Mouse (Mus musculus) megakaryocyte progenitor cell, adult 5-6 weeks (primary cell): ENCODE data around the gene Dennd2c. TPM values are rescaled to one million over a fixed set of nuclear protein-coding genes. Genes with fewer than 3 reads are reported as not detected.
A peak's percentile ranks its signal among the peaks of the same experiment; 100 is the strongest.

Experiments used
- ATAC-seq: replicated peaks from 2 replicates; pipeline ENCODE4 v1.8.0; 2016; ENCODE audit warnings: mild to moderate bottlenecking, moderate TSS enrichment, inconsistent platforms; ENCODE audit not compliant: poor library complexity
- total RNA-seq, 2 experiments: library from RNA; stranded (forward) in 1 of 2; stranded (reverse) in 1 of 2; fragments of 157-497, 149-512 nt in 1 of 2; fragments of 200-1000 nt in 1 of 2; gene quantifications; 2 replicates each; pipeline versions ENCODE4 v1.2.3 to v1.2.4; 2015 to 2017

Gene Dennd2c
- total RNA-seq, 2 experiments from 2014 or later = 0.54 to 1.4 TPM

DNA sequence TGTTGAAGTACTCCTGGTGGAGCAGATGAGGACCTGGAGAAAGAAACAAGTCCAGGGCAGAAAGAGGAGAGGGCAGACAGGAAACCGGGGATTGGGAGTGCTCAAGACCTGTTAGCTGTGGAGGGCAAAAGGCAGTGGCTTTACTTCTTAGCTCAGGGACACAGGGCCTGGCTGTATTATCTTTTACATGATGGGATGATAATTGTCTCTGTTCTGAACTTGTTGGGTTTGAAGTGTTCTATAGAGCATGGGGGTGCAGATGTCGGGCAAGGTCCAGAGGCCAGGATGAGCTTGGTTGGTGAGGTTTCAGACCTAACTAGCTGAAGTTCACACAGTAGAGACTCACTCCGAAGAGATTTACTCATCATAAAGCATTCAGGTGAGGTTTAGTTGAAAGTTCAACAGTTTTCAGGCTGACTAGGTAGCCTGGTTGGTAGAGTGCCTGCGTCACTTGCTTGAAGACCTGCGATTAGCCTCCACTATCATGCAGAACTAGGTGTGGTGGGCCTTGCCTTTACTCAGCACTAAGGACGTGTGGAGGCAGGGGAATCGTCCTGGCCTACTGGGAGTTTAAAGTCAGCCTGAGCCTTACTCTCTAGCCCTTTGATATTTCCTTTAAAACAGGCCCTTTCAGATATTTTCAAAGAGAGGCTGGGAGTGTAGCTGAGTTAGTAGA is 5.3 kb downstream of the Dennd2c start:
- ATAC-seq = no peak

DNA sequence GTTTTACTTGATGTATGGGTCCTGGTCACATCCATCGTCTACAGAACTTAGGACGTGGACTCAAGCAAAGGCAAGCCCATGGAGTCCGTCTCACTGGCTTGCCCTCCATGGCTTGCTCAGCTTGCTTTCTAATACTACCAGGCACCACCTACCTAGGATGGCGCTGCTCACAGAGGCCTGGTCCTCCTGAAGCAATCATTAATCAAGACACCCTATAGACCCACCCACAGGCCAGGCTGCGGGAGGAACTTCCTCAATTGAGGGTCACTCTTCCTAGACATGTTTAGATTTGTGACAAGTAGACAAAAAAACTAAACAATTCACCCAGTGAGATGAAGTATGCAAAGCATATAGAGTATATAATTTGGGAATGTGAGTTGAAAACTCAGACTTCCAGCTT is 9.8 kb downstream of the Dennd2c start:
- peak; percentile 81 for ATAC-seq

DNA sequence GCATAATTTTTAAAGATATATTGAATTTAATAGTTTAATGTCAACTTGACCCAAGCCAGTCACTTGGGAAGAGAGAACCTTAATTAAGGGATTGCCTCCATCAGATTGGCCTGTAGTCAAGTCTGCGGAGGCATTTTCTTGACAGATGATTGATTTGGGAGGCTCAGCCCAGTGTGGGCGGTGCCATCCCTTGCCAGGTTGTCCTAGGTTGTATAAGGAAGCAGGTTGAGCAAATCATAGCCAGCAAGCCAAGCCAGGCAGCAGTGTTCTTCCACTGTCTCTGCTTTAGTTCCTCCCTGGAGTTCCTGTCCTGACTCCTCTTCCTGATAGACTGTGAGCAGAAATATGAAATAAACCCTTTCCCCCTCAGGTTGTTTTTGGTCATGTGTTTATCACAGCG is 21.2 kb downstream of the Dennd2c start:
- ATAC-seq = no peak

DNA sequence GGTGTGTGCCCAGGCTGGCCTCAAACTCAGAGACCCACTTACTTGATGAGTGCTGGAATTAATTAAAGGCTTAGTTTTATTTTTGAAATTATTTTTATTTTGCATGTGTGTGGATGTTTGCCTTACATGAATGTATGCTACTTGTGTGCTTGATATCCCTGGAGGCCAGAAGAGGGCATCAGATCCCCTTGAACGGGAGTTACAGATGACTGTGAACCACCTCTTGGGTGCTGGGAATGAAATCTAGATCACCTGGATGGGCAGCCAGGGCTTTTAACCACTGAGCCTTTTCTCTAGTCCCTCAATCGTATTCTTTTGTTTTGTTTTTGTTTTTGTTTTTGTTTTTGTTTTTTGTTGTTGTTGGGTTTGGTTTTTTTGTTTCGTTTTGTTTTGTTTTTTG is 23.7 kb downstream of the Dennd2c start:
- no peak for ATAC-seq

DNA sequence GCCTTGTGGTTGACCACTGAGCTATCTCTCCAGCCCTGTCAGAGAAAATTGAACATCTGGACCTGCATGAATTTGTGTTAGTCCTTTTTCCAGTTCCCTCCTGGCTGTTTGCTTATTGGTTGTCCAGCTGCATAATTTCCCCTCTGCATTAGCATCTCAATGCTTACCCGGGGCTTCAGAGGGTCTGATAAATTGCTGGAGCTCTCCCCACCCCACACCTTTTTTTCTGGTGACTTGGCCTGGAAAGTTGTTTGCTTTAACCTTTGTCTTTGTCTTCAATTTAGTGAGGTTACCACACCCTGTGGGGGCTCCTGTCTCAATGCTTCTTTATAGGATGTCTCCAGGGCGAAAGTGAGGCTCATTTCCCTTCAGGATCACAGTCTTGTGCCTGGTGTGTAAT is 24.8 kb downstream of the Dennd2c start:
- ATAC-seq = no peak

DNA sequence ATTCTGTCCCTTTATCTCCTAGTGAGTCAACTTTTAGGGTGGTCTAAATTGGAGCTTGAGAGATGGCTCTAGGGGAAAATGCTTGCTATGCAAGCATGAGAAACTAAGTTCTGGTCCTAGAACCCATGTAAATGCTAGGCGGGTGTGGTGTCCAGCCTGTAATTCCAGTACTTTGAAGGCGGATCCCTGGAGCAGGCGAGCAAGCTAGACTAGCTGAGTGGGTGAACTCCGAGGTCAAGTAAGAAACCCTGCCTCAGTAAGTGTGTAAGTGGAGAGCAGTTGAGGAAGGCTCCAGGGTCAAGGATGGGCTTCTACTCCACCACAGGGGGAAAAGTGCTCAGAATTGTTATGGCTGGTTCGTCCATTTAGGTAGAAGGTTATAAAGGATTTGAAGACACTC is 25.3 kb downstream of the Dennd2c start:
- ATAC-seq = no peak

DNA sequence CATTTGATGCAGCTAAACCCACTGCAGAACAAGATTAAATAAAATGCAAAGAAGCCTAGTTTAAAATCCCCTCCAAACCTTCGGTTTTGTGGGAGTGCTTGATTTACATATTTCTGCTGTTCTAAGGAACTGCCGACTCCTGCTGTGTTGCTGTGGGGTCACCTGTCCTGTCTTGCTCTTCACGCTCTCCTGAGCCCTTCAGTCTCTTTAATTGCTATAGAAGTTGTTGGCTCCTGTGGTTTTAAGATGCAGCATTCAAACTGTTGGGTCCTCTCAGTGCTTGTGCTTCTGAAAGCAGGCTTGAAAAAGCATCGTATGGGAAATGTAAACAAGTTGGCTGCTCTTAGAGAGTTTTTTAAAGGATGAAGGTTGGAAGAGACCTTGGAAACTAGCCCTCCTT is 25.8 kb downstream of the Dennd2c start:
- no peak for ATAC-seq

DNA sequence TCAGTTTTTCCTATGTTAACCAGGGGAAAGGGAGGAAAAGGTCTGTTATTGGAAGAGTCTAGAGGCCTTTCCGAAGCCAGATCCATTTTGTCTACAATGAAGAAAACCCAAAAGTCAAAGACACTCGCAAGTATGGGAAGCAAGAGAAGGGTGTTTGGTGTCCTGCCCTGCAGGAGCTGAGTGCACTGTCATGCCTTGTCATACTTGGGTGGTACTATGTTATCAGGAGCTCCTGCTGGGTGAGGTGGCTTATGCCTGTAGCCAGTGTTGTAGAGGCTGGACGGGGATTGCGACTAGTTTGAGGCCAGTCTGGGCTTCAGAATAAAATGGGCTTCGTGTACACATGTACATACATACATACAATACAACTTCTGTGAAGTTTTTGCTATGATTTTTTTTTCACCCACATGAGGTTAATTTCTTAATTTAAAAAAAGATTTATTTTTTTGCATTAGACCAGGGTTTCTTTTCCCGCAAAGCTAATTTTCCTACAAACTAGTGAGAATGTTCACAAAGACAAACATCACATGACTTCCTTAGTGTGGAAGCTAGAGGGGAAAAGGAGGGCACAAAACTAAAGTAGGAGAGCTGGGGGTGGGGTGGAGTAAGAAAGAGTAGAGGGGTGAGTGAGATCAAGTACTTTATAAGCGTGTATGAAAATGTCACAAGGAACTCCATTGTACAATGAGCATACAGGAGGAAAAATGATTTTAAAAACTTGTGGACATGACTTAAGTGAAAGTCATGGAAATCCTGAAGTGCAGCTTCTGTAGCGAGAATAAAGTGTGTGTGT is 27.2 kb downstream of the Dennd2c start:
- peak; percentile 90 for ATAC-seq

DNA sequence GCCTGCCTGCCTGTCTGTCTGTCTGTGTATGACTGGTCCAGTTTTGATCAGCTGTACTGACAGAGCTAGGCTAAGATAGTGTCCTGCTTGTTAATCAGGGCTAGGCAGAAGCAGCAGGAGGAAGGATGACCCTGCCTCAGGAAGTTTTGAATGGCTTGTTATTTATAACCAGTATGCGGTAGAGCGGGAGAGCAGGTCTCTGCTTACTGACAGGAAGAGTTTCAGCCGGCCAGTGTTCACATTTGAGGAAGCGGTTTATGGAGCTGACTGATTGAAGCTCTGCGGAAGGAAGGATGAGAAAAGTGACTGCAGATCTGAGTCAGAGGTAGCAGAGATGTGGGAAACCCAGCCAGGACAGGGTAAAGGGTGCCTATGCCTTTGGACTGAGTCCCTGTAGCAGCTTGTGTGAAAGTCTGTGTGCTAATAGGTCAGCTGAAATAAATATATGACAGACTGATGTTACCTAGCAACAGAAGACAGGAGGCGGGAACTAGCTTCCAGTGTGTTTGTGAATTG is 27.9 kb downstream of the Dennd2c start:
- peak; percentile 74 for ATAC-seq

DNA sequence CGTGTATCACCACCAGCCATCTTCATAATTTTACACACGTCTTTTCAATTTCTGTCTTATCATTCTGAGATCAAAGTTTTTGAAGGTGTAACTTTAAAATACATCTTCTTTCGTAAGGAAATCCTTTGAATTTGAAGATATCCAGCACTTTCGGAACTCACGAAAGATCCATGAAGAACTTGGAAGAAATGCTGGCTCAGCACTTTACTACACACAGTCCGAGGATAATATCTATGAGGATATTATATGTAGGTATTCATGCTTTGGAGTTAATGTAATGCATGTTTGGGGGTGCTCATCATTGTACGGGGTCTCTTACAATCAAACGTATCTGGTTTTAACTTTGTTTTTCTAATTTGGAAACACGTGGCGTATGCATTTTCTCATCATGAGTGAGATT is 30.7 kb downstream of the Dennd2c start:
- no peak for ATAC-seq

DNA sequence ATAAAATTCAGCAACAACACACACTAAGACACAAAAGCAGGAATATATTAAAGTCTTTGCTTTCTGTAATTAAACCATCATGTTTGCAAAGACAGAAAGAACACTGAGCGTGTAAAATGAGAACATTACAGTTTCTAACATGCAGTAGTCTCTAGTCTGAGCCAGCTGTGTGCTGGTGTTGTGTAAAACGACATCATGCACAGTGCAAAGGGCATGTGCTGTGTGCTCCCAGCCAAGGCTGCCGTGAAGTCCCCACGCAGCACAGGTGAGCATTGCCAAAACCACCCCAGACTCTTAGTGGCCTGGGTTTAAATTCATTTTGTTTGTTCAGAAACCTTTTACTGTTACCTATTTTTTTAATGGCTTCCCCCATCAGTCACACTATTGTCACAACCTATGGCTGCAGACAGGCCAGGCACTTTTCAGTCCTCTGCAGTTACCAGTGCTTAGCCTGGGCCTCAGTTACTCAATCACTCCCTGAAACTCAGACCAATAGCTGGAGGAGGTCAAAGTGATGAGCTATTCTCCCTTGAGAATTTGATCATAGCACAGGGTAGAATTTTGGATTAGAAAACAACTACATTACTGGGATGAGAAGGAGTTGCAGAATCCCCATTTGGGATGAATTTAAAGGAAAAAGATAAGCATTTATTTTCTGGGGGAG is 34.1 kb downstream of the Dennd2c start:
- ATAC-seq = no peak

DNA sequence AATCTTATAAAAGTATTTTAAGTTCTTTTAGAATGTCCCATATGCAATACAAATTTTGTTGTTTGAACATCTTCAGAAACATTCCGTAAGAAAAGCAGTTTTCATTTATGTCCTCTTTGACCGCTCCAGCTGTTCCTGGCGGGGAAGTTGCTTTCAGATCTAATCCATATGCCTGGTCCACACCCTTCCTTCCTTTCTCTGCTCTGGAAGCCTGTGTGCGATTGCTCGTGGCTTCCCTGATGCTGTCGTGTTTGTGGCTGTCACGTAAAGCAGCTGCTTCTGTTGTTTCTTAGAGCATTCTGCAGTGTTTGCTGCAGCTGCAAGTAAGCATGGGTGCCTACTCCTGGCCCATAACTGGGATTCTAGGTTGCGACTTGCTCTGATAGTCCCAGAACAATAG is 36.6 kb downstream of the Dennd2c start:
- no peak for ATAC-seq

DNA sequence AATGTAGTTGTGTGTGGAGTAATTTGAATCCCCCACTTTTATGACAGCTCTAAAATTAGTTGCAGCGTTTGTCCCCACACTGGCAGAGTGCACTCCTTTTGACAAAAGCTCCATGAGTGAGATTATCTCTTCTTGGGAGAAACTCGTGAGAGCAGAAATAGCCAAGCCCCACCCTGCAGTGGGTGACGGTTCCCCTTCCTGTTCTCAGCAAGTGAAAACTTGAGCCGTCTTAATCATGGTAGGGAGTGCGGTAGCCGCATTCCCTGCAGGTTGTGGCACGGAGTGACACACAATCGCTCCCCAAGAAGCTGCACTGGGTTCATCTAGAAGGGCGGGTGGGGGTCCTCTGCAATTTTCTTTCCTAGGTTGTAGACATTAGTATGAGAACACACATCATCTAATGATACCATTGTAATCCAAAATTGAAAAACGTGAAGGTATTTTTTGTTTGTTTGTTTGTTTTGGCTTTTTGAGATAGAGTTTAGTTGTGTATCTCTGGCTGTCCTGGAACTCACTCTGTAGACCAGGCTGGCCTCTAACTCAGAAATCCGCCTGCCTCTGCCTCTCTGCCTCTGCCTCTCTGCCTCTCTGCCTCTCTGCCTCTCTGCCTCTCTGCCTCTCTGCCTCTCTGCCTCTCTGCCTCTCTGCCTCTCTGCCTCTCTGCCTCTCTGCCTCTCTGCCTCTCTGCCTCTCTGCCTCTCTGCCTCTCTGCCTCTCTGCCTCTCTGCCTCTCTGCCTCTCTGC is 37.9 kb downstream of the Dennd2c start:
- ATAC-seq = peak; percentile 85

DNA sequence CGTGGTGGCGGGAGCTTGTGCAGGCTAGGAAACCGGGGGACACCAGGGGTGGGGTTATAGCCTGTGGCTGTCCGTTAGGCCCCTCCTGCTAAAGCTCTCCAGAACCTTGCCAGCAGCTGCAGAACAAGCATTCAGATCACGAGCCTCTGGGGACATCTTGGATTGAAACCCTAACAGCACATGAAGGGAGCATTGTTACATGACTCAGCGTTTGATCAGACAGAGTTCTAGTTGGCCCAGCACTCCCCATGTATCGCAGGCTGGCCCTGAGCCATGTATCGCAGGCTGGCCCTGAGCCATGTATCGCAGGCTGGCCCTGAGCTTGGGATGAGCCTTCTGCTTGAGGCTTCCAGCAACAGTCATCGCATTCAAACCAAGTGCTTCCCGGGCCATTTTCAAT is 38.9 kb downstream of the Dennd2c start:
- peak; percentile 68 for ATAC-seq

DNA sequence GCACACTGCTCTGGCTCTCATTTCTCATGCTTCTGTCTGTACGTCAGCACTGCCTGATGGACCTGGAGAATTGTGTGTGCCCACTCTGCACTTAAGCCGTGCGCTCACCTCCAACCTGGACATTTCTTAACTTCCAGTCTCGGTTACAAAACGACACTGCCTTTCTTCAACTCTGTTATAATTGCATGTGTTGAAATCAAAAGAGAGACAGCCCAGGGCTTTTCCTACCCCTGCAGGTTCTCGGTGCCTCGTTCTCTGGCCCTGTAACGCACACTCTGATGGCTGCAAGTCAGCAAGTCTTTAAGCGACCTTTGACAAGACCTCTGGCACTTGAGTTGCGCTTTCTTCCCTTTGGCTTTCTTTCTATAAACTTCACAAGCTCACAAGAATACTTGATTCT is 40.0 kb downstream of the Dennd2c start:
- 0 out of 2 replicates have a peak, but pooled peaks have one; percentile 8 for ATAC-seq

DNA sequence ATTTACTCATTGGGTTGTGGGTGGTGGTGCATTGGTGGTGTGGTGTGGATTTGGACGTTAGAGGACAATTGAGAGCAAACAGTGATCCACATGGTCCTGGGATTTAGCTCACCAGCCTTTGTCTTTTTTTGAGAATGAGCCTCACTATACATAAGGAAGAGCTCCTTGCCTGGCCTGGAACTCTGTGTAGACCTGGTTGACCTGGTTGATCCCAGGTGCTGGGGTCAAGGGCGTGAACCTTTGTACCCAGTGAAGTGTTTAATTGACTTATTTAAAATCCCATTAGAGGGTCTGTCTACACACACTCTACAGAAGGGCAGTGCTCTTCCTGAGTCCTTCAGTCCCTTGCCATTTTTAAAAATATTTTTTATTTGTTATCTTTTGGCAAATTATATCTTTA is 42.9 kb downstream of the Dennd2c start:
- ATAC-seq = no peak

DNA sequence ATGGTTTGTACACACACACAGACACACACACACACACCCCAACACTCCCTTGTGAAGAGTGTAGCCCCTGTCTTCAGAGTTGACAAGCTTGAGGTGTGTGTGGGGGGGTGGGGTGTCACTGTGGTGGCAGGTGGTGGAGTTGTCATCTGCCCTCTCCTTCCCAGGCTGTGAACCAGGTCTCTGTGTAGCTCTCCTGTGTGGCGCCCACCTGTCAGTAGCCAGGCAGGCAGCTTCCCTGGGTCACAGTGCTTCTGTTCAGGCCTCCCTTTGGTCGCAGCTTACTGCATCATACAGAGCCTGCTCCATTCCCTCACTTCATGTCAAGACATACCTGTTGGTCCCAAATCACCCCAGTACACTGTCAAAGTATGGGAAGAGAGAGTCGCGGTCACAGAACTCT is 43.4 kb downstream of the Dennd2c start:
- no peak for ATAC-seq

DNA sequence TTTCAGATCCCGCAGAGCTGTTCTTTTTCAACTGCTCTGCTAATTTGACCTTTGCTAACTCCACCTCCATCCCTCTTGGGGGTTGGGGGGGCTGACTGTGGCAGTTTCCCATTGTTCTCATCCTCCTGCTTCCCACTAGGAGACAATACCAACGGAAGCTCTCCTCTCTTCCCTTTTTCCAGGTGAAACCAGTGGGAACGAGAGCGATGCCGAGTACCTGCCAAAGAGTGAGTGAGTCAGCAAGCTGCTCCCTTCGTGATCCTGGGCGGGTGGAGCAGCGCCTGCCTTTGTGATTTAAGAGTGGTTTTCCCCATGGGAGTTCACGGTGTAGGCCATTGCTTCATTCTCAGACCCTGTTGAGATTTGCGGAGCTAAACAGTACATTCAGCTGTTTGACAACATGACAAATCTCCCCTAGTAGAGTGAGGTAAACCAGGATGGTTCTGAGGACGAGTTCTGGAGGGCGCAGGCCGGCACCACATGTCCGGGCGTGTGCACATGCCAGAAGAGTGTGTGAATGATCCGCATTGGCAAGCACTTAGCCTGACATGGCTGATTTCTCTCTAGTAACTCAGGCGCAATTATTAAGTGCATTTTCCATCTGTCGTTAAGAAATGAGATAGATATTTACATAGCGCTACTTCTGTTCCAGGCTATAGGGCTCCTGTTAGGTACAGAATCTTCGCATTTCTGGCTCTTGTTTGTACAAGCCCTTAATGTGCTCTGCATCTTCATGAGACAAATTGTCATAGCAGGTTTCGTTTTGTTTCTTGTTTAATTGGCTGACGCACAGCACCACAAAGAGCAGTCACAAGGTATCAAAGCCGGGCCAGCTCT is 44.1 kb downstream of the Dennd2c start:
- ATAC-seq = no peak

DNA sequence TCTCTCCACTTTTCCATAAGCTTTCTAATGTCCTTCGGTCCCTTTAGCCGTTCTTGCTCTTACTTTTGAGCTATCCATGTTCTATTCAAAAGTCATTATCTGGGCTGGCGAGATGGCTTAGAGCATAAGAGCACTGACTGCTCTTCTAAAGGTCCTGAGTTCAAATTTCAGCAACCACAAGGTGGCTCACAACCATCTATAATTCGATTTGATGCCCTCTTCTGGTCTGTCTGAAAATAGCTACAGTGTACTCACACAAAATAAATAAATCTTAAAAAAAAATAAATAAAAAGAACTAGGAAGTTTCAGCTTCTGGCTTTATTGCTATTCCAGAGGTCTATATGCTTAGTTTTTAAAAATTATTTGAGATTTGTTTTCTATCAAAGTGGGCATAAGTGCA is 45.4 kb downstream of the Dennd2c start:
- no peak for ATAC-seq

DNA sequence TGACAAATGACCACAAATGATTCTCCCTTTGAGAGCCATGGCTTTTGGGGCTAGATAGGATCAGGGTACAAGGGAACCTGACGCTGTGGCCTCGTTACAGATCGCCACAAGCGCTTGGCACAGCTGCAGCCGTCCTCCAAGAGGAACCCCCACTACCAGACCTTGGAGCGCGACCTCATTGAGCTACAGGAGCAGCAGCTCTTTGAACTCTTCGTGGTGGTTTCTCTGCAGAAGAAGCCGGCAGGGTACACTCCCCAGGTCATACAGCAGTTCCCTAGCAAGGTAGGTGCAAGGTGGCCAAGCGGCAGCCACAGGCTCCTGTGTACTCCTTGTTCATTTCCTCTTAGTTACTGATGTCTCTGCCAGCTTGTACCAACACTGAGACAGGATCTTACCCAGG is 46.5 kb downstream of the Dennd2c start:
- ATAC-seq = no peak
